Mouse (Mus musculus) liver, postnatal 0 days (tissue): ENCODE data around the gene Mycbp. TPM values are rescaled to one million over a fixed set of nuclear protein-coding genes. Genes with fewer than 3 reads are reported as not detected.

ENCODE experiments used
- ATAC-seq: fragments of 200-750 bp; cut with Nextera tagmentation; 2 replicates; pipeline ENCODE4 v1.8.0; 2017; ENCODE audit warnings: mild to moderate bottlenecking, moderate library complexity
- DNase-seq: peaks from one replicate; pipeline ENCODE4 v3.0.0-alpha.2; 2016
- H3K27ac ChIP-seq: fragments of 300-500 bp; sonication (generic); 2 replicates; pipeline ENCODE4 v1.5.1; 2014; ENCODE audit warnings: antibody characterized with exemption, moderate library complexity, mild to moderate bottlenecking, low read depth
- H3K27me3 ChIP-seq: fragments of 300-500 bp; sonication (generic); 2 replicates; pipeline ENCODE4 v1.6.1; 2014; ENCODE audit warnings: low read length, control low read depth, mixed read lengths; ENCODE audit not compliant: insufficient read depth
- H3K36me3 ChIP-seq: fragments of 300-500 bp; sonication (generic); replicated peaks from 2 replicates; pipeline ENCODE4 v1.6.1; 2014; ENCODE audit warnings: mild to moderate bottlenecking, control low read depth, low read length, moderate library complexity, mixed read lengths; ENCODE audit not compliant: insufficient read depth
- H3K4me1 ChIP-seq: fragments of 300-500 bp; sonication (generic); 2 replicates; pipeline ENCODE4 v1.6.1; 2014; ENCODE audit warnings: antibody characterized with exemption, mild to moderate bottlenecking, control low read depth; ENCODE audit not compliant: insufficient read depth
- H3K4me2 ChIP-seq: fragments of 300-500 bp; sonication (generic); 2 replicates; pipeline ENCODE4 v1.6.1; 2014; ENCODE audit warnings: low read depth, mild to moderate bottlenecking, low read length, moderate library complexity, mixed read lengths
- H3K4me3 ChIP-seq: fragments of 300-500 bp; sonication (generic); 2 replicates; pipeline ENCODE4 v1.5.1; 2014; ENCODE audit warnings: low read depth, low read length
- H3K9ac ChIP-seq: fragments of 300-500 bp; sonication (generic); replicated peaks from 2 replicates; pipeline ENCODE4 v1.6.1; 2014; ENCODE audit warnings: mild to moderate bottlenecking, moderate library complexity
- H3K9me3 ChIP-seq: fragments of 300-500 bp; sonication (generic); 2 replicates; pipeline ENCODE4 v1.6.1; 2016; ENCODE audit warnings: mild to moderate bottlenecking, control low read depth, low read length, mixed read lengths
- CTCF ChIP-seq: sonication (generic); IDR thresholded peaks from 2 replicates; pipeline ENCODE4 v1.5.1; 2016; ENCODE audit warnings: antibody characterized with exemption, low read depth
- EP300 ChIP-seq: IDR thresholded peaks from 2 replicates; pipeline ENCODE4 v1.6.1; 2016; ENCODE audit warnings: antibody characterized with exemption, low read depth, mild to moderate bottlenecking
- WGBS: fragments of 180-500 bp; shearing (Covaris S2); extraction: QIAGEN DNeasy Blood & Tissue Kit; methylation state at CpG from one replicate; pipeline ENCODE4 v1.1.7; 2014; ENCODE audit not compliant: insufficient replicate concordance; 5-methylcytosine and 5-hydroxymethylcytosine counted together
- polyA plus RNA-seq: library from polyadenylated mRNA; unstranded; fragments of >200 nt; fragmentation: Nextera tagmentation; extraction: Ambion mirVana; gene quantifications from 2 replicates; pipeline ENCODE4 v1.2.1, GENCODE M21; 2015

Gene Mycbp
- polyA plus RNA-seq, 1 experiment from 2014 or later, result 43.5 TPM

GRCm38 (mm10) chr4:123948901-123949300, 44.3 kb downstream of the Mycbp start:
- Histone ChIP-seq H3K9me3 (no peaks in the 10 kb centered on the region), H3K36me3 (no peaks in the 10 kb centered on the region), H3K27me3 (no peaks in the 10 kb centered on the region), H3K27ac (no peak overlapping the region), H3K4me3 (no peak overlapping the region), H3K4me2 (no peak overlapping the region), H3K9ac (no peak overlapping the region), H3K4me1 (no peaks in the 10 kb centered on the region)
- ATAC-seq, result no peak
- 77% methylated on average over 6 of the region's 6 CpGs for WGBS
- DNase-seq, result no peak
- no peak for TF ChIP-seq CTCF
- no peak for TF ChIP-seq EP300

- TF ChIP-seq CTCF, result no peak
- no peak for TF ChIP-seq EP300
- ATAC-seq, result no peak
- WGBS, result 56% methylated on average over 10 of the region's 10 CpGs
Measured at GRCm38 (mm10) chr4:123949649-123950048, 45.0 kb downstream of the Mycbp start.

GRCm38 (mm10) chr4:123952059-123952458, 47.4 kb downstream of the Mycbp start:
- no peak overlapping the region for H3K4me3 ChIP-seq
- H3K27me3 ChIP-seq, result peaks cover 7% of the 10 kb centered on the region; the same call in 1 of the 2 replicates
- WGBS, result 39% methylated on average over 7 of the region's 8 CpGs
- H3K9me3 ChIP-seq, result no peaks in the 10 kb centered on the region
- no peak overlapping the region for H3K27ac ChIP-seq
- DNase-seq (no peak), ATAC-seq (no peak)
- TF ChIP-seq EP300 (no peak), CTCF (no peak)
- H3K9ac ChIP-seq, result no peak overlapping the region
- no peak overlapping the region for H3K4me2 ChIP-seq
- H3K36me3 ChIP-seq, result no peaks in the 10 kb centered on the region
- H3K4me1 ChIP-seq, result no peaks in the 10 kb centered on the region; the same call in 1 of the 2 replicates

More at GRCm38 (mm10) chr4:123949649-123950048, 45.0 kb downstream of the Mycbp start:
- H3K4me2 ChIP-seq, result no peak overlapping the region
- no peaks in the 10 kb centered on the region for H3K27me3 ChIP-seq
- H3K4me3 ChIP-seq, result no peak overlapping the region
- no peaks in the 10 kb centered on the region for H3K36me3 ChIP-seq
- no peak overlapping the region for H3K9ac ChIP-seq
- no peak overlapping the region for H3K27ac ChIP-seq
- no peaks in the 10 kb centered on the region for H3K9me3 ChIP-seq
- no peak for DNase-seq
- no peaks in the 10 kb centered on the region for H3K4me1 ChIP-seq

- DNase-seq, result peak; percentile 86
- Histone ChIP-seq H3K27me3 (peaks cover 7% of the 10 kb centered on the region; the same call in 1 of the 2 replicates), H3K36me3 (no peaks in the 10 kb centered on the region), H3K27ac (no peak overlapping the region), H3K4me1 (peaks cover 14% of the 10 kb centered on the region), H3K4me2 (0 out of 2 replicates have a peak overlapping the region, but pooled peaks have one; percentile 32), H3K9me3 (no peaks in the 10 kb centered on the region), H3K9ac (no peak overlapping the region; the same call in 1 of the 2 replicates), H3K4me3 (no peak overlapping the region)
- 8% methylated on average over 31 of the region's 31 CpGs for WGBS
- TF ChIP-seq CTCF (peak; percentile 86), EP300 (no peak)
- ATAC-seq, result peak; percentile 86
Measured at GRCm38 (mm10) chr4:123956703-123957491, 52.3 kb downstream of the Mycbp start.

GRCm38 (mm10) chr4:123957492-123957808, 52.8 kb downstream of the Mycbp start:
- Histone ChIP-seq H3K9me3 (no peaks in the 10 kb centered on the region), H3K4me3 (no peak overlapping the region), H3K27me3 (peaks cover 7% of the 10 kb centered on the region; the same call in 1 of the 2 replicates), H3K4me1 (peaks cover 14% of the 10 kb centered on the region), H3K36me3 (no peaks in the 10 kb centered on the region), H3K4me2 (no peak overlapping the region), H3K9ac (no peak overlapping the region), H3K27ac (no peak overlapping the region)
- TF ChIP-seq CTCF (no peak), EP300 (no peak)
- 58% methylated on average over 4 of the region's 4 CpGs for WGBS
- peak; percentile 45 for ATAC-seq
- DNase-seq, result no peak

- WGBS, result 40% methylated on average over 4 of the region's 4 CpGs
- H3K9ac ChIP-seq, result no peak overlapping the region
- H3K36me3 ChIP-seq, result no peaks in the 10 kb centered on the region
- H3K27me3 ChIP-seq, result peaks cover 7% of the 10 kb centered on the region; the same call in 1 of the 2 replicates
- DNase-seq, result no peak
- no peak overlapping the region for H3K27ac ChIP-seq
- no peak overlapping the region for H3K4me2 ChIP-seq
- peak; percentile 54; the same call in 1 of the 2 replicates for ATAC-seq
- H3K4me1 ChIP-seq, result peaks cover 14% of the 10 kb centered on the region
- H3K4me3 ChIP-seq, result no peak overlapping the region
- no peaks in the 10 kb centered on the region for H3K9me3 ChIP-seq
- no peak for TF ChIP-seq EP300
- no peak for TF ChIP-seq CTCF
Measured at GRCm38 (mm10) chr4:123957891-123958290, 53.3 kb downstream of the Mycbp start.
